Mouse (Mus musculus) cerebellum, postnatal 36 days (tissue): Measurements from ENCODE around the gene Jarid2.

Experiments used
- DNase-seq, 2 experiments: peaks; one replicate each; pipeline ENCODE4 v3.0.0; 2021 to 2022; ENCODE audit warnings: mixed read lengths in 2 of 2

The Jarid2 gene

GRCm38 (mm10) chr13:44851426-44851825 lies 122.2 kb downstream of the Jarid2 start:
- DNase-seq, result no peak

- no peak for DNase-seq
Measured at GRCm38 (mm10) chr13:44852024-44852423, 122.8 kb downstream of the Jarid2 start.

DNA sequence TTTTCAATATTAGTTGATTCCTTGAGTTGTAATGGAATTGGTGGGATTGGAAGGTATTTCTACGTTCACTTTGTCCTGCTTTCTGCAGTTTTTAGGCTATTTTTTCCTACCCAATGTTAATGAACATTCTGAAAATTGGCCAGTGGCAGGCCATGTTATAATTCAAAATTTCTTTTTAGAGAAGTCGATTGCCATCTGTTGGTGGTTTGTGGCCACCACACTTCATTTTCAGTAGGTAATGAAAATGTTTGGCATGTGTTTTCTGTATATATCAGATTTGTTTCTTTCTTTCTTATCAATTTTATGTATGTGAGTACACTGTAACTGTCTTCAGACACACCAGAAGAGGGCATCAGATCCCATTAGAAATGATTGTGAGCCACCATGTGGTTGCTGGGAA lies 136.3 kb downstream of the Jarid2 start:
- DNase-seq, result no peak

- peak; percentile 41 to 46 for DNase-seq
Measured at GRCm38 (mm10) chr13:44868037-44868650, 138.9 kb downstream of the Jarid2 start.

DNA sequence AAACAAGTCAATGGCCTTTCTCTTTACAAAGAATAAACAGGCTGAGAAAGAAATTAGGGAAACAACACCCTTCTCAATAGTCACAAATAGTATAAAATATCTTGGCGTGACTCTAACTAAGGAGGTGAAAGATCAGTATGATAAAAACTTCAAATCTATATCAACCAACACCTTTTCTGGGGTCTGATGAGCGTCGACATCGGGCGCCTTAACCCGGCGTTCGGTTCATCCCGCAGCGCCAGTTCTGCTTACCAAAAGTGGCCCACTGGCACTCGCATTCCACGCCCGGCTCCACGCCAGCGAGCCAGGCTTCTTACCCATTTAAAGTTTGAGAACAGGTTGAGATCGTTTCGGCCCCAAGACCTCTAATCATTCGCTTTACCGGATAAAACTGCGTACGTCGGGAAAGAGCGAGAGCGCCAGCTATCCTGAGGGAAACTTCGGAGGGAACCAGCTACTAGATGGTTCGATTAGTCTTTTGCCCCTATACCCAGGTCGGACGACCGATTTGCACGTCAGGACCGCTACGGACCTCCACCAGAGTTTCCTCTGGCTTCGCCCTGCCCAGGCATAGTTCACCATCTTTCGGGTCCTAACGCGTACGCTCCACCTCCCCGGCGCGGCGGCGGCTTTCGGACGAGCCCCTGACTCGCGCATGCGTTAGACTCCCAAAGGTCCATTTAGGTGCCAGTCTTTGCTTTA lies 140.3 kb downstream of the Jarid2 start:
- peak; percentile 98 to 99 for DNase-seq

- DNase-seq, result no peak
Measured at GRCm38 (mm10) chr13:44876799-44877198, 147.5 kb downstream of the Jarid2 start.

DNA sequence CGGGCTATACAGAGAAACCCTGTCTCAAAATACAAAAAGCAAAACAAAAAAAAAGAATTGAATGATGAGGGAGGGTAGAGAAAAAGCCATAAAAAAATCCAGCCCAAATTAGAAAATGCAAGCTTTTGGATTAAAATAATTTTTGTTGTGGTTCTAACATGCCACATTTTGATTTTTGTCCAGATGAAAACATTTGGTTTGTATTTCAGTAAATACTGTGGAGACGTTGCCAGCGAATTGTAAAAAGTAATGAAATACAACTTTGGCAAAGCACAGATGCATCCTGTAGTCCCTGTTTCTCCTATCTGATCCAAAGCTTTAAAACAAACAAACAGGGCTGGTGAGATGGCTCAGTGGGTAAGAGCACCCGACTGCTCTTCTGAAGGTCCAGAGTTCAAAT lies 151.7 kb downstream of the Jarid2 start:
- DNase-seq, result no peak

GRCm38 (mm10) chr13:44886221-44886620 lies 156.9 kb downstream of the Jarid2 start:
- peak; percentile 72 to 76 for DNase-seq

GRCm38 (mm10) chr13:44890612-44891011 lies 161.3 kb downstream of the Jarid2 start:
- DNase-seq, result no peak

DNA sequence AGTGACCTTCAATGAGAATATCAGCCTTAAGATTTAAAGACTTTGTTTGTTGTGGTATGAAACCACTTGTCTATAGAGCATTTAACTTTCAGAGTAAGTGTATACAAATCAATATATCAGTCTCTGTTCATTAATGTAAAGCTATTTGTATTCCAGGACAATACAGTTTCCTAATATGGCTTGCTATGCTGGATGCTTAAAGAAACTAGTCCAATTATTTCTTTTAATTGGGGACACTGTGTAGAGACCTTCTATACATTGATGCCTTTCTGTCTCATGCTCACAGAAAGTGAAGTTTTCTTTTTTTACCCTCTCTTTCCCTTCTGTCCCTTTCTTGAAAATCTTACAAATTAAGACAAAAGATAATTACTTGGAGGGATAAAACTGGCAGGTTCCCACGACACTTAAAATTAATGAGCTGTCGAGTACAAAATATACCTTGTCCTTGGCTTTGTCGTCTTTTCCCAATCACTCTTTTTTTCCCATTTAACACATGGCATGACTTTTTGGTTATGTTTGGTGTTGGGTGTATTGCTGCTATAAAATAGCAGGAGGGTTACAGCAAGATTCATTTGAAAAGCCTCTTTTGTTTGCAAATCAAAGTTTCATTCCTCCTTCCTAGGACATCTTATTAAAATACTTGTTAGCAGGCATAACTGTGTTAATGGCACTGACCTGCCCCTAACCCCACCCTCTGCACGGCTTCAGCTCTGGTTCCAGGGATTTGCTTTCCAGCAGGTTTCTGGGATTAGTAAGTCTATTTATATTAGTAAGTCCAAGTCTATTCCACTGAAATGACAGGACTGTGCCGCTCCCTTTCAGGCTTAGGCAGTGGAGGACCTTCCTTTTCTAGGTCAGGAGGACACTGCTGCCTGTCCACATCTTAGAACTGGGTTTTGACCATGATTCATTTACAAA lies 162.8 kb downstream of the Jarid2 start:
- DNase-seq, result no peak

DNA sequence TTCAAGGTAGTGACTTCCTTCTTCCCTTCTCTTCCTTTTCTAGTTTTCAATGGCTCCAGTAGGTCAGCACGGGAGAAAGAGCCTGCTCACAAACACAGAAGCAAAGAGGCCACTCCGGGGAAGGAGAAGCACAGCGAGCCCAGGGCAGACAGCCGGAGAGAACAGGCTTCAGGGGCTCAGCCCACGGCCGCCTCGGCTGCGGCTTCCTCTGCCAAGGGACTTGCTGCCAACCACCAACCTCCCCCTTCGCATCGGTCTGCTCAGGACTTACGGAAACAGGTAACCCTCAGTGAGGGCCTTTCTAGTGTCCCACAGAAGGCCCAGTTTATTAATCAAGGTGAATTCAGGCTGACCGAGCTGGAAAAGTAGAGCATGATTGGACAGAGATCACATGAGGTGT lies 166.9 kb downstream of the Jarid2 start:
- DNase-seq, result peak in 1 of 2 experiments; percentile 42

DNA sequence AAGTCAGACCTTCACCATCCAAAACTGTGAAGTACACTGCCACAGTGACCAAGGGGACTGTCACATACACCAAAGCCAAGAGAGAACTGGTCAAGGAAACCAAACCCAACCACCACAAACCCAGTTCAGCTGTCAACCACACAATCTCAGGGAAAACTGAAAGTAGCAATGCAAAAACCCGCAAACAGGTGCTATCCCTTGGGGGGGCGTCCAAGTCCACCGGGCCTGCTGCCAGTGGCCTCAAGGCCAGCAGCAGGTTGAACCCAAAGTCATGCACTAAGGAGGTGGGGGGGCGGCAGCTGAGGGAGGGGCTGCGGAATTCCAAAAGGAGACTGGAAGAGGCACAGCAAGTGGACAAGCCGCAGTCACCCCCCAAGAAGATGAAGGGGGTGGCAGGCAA lies 173.0 kb downstream of the Jarid2 start:
- peak in 1 of 2 experiments; percentile 34 for DNase-seq

DNA sequence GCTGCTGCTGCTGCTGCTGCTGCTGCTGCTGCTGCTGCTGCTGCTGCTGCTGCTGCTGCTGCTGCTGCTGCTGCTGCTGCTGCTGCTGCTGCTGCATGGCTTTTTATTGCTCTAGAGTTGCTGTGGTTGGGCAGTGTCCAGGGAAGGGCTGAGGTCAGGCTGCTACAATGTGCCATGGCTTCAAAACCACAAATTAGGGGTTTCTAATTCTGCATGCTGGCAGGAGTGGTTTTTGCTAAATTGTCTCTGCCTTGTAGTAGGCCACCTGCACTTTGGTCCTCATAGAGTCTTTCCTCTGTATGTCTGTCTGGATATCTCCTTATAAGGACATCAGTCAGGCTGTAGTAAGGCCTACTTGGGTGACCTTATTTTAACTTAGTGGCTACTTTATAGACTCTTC lies 174.1 kb downstream of the Jarid2 start:
- no peak for DNase-seq

- no peak for DNase-seq
Measured at GRCm38 (mm10) chr13:44904271-44904670, 175.0 kb downstream of the Jarid2 start.

- DNase-seq, result peak; percentile 74 to 76
Measured at GRCm38 (mm10) chr13:44906141-44906540, 176.9 kb downstream of the Jarid2 start.

DNA sequence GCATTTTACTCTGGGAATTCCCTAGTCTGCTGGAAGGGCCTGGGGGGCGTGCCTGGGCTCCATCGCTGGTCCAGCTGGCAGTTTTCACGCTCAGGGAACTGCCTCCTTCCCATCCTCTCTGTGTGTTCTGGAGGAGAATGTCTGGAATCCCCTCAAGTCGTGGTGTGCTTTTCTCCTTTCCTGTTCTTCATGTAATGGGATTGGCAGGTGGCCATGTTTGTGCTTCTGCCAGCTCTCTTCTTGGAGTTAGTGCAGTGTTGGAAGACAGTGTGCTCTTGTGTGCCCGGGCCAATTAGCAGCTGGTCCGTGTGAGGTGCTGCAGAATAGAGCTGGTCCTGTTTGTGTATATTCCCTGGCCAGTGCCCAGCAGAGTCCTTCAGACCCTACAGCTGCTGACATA lies 178.4 kb downstream of the Jarid2 start:
- DNase-seq, result peak; percentile 80 to 89

DNA sequence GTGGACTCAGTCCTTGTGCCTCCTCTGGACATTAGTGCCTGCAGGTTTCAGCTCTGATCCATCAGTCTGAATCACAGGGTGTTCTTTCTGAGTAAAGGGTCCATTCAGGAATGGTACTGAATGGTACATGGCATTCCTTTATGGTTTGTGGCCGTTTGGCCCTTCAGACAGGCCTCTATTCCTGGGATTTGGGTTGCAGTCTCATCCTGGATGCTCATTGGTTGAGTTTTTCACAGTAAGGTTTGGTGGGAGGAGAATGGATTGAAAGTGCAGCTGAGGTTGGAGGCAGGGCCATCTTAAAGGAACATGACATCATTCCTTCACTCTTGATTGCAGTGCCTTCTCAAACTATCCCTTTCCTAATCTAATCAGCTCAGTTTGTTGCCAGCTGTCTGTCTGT lies 179.5 kb downstream of the Jarid2 start:
- no peak for DNase-seq

- peak; percentile 66 to 71 for DNase-seq
Measured at GRCm38 (mm10) chr13:44912851-44913250, 183.6 kb downstream of the Jarid2 start.

- peak; percentile 31 to 40 for DNase-seq
Measured at GRCm38 (mm10) chr13:44913560-44913959, 184.3 kb downstream of the Jarid2 start.

DNA sequence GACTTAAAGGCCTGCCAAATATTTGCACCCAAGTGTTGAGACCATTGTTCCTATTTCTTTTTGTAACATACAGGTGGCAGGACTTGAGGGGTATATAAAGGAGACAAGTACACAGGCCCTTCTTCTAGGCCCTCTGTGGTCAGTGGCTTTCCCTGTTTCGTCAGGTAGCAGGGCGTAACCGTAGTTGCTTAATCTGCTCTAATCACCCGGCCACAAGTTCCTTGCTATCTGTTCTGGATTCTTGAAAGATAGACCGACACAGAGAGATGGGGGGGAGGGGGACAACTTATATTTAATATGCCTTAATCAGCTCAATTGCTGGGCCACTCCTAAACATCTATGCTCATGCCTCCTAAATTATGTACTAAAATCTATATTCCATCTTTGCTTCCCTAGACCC lies 186.1 kb downstream of the Jarid2 start:
- DNase-seq, result no peak

GRCm38 (mm10) chr13:44915945-44916344 lies 186.7 kb downstream of the Jarid2 start:
- DNase-seq, result no peak

GRCm38 (mm10) chr13:44917202-44917601 lies 187.9 kb downstream of the Jarid2 start:
- no peak for DNase-seq

DNA sequence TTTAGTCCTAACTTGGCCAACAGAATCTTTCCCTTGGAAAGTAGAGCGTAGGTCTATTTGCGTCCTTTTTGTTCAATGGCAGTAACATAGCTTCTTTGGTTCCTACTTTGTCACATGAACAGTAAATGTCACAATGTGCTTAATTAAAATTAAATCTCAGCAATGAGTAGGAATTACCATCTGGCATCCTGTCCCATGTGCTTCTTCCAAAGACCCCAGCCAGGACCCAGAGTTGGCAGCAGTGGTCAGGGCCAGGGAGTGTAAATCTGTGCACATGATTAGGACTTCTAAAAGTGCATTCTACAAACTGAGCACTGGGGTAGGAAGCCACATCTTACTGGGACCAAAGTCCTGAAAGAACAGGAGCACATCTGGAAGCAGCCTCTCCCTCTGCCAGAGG lies 189.0 kb downstream of the Jarid2 start:
- DNase-seq, result no peak

- DNase-seq, result no peak
Measured at GRCm38 (mm10) chr13:44921095-44921494, 191.8 kb downstream of the Jarid2 start.
